Mouse (Mus musculus) layer of hippocampus, adult 11-12 months (tissue): ENCODE results near the gene Slc52a3.

ENCODE experiments used
- DNase-seq: peaks from one replicate; pipeline ENCODE4 v3.0.0; 2022; ENCODE audit warnings: low spot score

The Slc52a3 gene

DNA sequence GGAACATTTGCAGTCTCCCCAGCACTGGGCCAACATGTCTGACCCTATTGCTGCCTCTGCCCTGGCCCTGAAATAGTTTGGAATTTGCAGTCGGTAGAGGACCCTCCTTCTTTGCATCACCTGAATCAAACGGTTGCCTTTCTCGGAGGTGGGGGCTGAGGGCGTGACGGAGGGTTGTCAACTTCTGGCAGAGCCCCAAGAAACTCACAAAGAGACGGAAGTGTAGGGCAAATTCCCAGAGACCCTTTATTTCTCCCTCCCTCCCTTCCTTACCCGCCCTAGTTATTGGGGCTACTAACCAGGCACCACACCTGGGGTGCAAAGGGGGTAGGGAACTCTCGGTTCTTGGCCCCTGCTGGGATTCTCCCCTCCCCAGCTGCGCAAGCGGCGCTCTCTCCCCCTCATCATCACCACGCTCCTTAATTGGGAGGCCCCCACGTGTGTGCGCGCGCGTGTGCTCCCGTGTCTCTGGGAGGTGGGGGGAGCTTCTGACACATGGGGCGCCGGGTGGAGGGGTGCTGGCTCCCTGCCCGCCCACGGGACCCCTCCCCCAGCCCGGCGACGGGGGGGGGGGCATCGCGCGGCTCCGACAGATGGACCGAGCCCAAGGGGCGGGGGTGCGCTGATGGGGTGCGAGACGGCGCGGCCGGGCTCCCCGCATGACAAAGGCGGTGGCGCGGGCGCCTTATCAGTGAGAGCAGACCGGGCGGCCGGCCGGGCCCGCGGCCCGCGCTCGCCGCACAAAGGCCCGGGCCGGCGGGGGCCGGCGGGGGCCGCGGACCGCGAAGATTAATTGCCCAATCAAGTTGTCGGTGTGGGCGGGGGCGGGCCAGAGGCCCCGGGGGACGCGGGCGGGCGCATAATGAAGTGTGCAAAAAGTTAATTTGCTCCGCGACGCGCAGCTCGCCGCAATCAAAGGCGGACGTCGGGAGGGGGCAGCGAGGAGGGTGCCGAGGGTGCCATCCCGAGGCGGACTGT, 52.0 kb downstream of the Slc52a3 start:
- no peak for DNase-seq

- DNase-seq, result no peak
These were observed 52.7 kb downstream of the Slc52a3 start for GRCm38 (mm10) chr2:152048981-152049441.

- no peak for DNase-seq
These were observed 53.4 kb downstream of the Slc52a3 start for GRCm38 (mm10) chr2:152049611-152050270.

GRCm38 (mm10) chr2:152050316-152050715, 54.0 kb downstream of the Slc52a3 start:
- no peak for DNase-seq

DNA sequence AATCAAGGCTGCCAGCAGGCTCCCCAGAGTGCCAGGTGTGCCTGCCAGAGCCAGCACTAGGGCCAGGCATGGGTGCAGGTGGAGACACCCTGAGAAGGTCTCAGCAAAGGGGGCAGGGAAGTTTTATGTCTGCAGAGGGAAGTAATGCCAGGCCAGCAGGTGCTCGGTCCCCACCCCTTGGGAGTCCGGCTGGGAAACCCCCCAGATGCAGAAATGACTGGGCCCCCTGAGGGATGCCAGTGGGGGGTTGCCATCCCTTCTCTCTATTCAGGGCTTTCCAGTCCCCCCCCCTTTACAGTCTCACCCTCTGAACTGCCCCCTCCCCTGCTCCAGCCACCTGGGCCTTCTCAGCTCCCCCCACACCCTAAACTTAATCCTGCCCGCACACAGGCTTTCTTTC, 55.7 kb downstream of the Slc52a3 start:
- DNase-seq, result no peak

GRCm38 (mm10) chr2:152055406-152055805, 59.1 kb downstream of the Slc52a3 start:
- no peak for DNase-seq

- no peak for DNase-seq
These were observed 60.3 kb downstream of the Slc52a3 start for GRCm38 (mm10) chr2:152056368-152057251.

DNA sequence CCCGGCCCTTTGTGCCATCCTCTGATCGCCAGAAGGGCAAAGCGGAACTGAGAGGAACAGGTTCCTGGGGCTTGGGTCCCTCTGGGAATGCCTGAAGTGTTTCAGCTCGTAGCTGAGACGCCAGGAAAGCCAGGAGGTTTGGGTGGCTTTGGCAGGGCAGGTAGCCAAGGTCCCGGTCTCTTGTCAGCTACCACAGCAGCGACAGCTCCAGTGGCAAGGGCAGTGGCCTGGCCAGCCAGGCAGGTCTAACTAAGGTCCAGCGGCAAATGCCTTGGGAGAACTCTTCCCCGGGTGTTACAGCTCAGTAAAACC, 60.9 kb downstream of the Slc52a3 start:
- no peak for DNase-seq
